Mouse (Mus musculus): ENCODE measurements at regions not wholly inside any gene's neighbourhood (a gene's known extent, or its start where the extent isn't known, plus 50 kb on each side); places are given as distances from the start of the nearest gene placed in this dataset.
A peak's percentile ranks its signal among the peaks of the same experiment; 100 is the strongest.

DNA sequence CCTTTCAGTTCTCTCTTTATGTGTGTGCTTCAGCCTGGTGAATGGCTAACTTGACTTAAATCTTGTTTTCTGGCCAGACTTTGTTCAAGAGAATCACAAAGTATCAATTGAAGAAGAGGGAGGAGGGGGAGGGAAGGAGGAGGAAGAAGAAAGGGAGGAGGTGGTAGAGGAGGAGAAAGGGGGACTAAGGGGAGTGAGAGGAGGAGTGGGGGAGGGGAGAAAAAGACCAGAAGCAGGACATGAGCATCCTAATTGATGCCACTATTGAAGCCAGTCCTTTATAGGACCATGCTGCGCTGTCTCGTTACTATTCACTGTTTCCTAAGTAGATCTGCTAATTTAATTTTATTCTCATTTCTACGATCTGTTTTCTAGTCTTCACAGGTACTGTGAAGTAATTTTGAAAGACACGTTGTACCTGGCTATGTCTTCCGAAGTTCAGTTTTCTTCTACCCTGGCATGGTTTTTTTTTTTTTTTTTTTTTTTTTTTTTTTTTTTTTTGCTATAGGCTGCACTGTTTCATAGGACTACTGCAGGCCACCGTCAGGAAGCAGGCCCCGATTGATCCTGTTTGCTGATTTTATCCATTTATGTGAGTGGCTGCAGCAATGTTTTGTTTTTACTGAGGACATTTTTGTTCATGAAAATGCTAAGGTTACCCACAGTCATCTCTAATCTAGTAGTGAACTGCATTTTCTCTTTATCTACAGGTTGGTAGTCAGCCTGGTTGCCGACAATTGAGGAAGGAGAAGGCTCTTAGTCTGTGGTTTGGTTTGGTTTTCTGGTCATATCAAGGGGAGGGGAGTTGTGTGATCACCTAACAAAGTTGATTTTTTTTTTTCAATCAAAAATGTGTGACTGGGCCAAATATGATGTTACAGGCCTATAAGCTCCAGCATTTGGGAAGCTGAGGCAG, 184.1 kb upstream of the Meis1 start:
- Histone ChIP-seq H3K36me3 (no peaks in the 10 kb centered on the region), H3K4me3 (replicated peaks) (no peak overlapping the region), H3K27me3 (replicated peaks) (no peaks in the 10 kb centered on the region), H3K9ac (replicated peaks) (no peak overlapping the region), H3K9me3 (replicated peaks) (no peaks in the 10 kb centered on the region), H3K4me2 (no peak overlapping the region), H3K27ac (replicated peaks) (0 out of 2 replicates have a peak overlapping the region, but pooled peaks have one; percentile 30), H3K4me1 (peaks cover 8% of the 10 kb centered on the region)
- WGBS = 35% methylated on average over 8 of the region's 8 CpGs
- peak; percentile 59; the same call in 1 of the 2 replicates for ATAC-seq (ENCODE audit: low FRiP score)

DNA sequence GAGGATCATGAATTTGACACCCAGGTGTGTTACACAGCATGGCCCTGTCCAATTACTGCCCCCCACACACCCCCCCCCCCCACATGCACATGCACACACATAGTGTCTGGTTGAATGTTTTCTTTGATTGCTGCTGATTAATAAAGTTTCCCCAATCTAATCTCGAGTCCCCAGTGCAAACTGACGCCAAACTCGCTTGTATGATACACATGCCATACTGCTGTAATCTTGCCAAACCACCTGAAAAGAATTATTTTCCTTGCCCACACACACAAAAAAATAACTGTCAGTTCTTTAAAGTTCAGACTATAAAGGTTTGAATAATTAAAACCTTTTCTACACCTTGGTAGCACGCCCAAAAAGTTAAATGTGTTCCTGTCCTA, 184.7 kb upstream of the Meis1 start:
- H3K4me2 ChIP-seq = no peak overlapping the region
- H3K36me3 ChIP-seq = no peaks in the 10 kb centered on the region
- H3K9me3 ChIP-seq (replicated peaks) = no peaks in the 10 kb centered on the region
- H3K9ac ChIP-seq (replicated peaks) = no peak overlapping the region
- 66% methylated on average over 4 of the region's 4 CpGs for WGBS
- ATAC-seq (ENCODE audit: low FRiP score) = no peak
- no peaks in the 10 kb centered on the region for H3K27me3 ChIP-seq (replicated peaks)
- H3K4me3 ChIP-seq (replicated peaks) = no peak overlapping the region
- H3K27ac ChIP-seq (replicated peaks) = 0 out of 2 replicates have a peak overlapping the region, but pooled peaks have one; percentile 30
- H3K4me1 ChIP-seq = peaks cover 8% of the 10 kb centered on the region

DNA sequence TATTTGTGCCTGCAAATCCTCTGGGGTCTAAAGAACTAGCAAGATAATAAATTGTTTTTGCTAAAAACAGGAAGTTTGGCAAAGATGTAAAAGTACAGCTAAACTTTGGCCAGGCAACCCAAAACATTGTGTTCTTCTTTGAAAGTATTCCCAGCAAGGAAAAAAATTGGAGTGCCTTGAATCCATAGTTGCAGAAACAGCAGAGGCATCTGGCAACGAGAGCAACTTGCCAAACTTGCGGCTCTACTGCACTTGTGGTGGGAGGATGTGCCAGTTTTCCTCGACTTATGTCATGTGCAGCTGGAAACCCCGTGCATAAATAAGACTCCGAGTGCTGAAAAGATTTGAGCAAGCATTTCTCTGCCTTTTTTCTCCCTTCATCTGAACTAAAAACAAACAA, 185.2 kb upstream of the Meis1 start:
- Histone ChIP-seq H3K36me3 (no peaks in the 10 kb centered on the region), H3K27me3 (replicated peaks) (no peaks in the 10 kb centered on the region), H3K4me1 (peaks cover 8% of the 10 kb centered on the region), H3K4me2 (no peak overlapping the region), H3K4me3 (replicated peaks) (no peak overlapping the region), H3K9ac (replicated peaks) (no peak overlapping the region), H3K27ac (replicated peaks) (no peak overlapping the region), H3K9me3 (replicated peaks) (no peaks in the 10 kb centered on the region)
- ATAC-seq (ENCODE audit: low FRiP score) = no peak
- WGBS = 36% methylated on average over 5 of the region's 5 CpGs

DNA sequence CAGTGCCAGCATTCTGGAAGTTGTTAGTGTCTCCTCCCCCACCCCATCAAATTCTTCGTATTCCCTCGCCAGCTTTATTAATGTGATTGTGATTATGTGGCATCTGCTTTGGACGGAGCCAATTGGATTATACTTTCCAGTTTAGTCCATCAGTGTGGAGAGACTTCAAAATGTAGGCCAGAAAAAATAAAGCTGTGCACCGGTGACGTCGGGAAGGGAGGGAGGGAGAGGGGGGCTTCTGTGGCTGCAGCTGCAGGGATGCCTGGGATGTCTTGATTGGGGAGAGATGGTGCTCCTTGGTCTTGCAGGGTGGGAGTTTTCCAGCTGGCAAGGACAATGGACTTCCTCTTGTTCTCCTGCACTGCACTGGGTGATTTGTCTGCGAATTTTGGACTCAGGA, 185.7 kb upstream of the Meis1 start:
- 16% methylated on average over 7 of the region's 7 CpGs for WGBS
- no peaks in the 10 kb centered on the region for H3K36me3 ChIP-seq
- H3K9ac ChIP-seq (replicated peaks) = no peak overlapping the region
- H3K9me3 ChIP-seq (replicated peaks) = no peaks in the 10 kb centered on the region
- 0 out of 2 replicates have a peak overlapping the region, but pooled peaks have one; percentile 13 for H3K4me2 ChIP-seq
- peak; percentile 58; the same call in 1 of the 2 replicates for ATAC-seq (ENCODE audit: low FRiP score)
- peaks cover 8% of the 10 kb centered on the region for H3K4me1 ChIP-seq
- H3K27me3 ChIP-seq (replicated peaks) = no peaks in the 10 kb centered on the region
- H3K27ac ChIP-seq (replicated peaks) = peak overlapping the region; percentile 58
- H3K4me3 ChIP-seq (replicated peaks) = no peak overlapping the region

DNA sequence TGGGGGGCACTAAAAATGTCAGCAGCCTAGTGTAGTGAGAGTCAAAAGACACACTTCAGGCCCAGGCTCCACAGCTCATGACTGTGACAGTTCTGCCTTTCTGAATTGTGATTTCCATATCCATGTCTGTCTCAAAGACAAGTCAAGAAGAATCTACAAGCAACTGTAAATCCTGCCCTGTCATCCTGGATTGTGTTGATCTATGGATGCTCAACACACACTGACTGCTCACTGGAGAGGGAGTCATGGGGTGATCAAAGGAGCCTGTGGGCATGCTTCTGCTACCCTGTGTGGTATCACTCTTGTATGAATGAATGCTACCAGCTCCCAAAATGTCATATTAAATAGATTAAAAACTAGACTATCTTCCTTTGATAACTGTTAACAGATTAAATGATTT, 186.4 kb upstream of the Meis1 start:
- Histone ChIP-seq H3K4me2 (0 out of 2 replicates have a peak overlapping the region, but pooled peaks have one; percentile 13), H3K9ac (replicated peaks) (no peak overlapping the region), H3K36me3 (no peaks in the 10 kb centered on the region), H3K9me3 (replicated peaks) (no peaks in the 10 kb centered on the region), H3K4me1 (peaks cover 8% of the 10 kb centered on the region), H3K27me3 (replicated peaks) (no peaks in the 10 kb centered on the region), H3K4me3 (replicated peaks) (no peak overlapping the region), H3K27ac (replicated peaks) (peak overlapping the region; percentile 58)
- ATAC-seq (ENCODE audit: low FRiP score) = no peak

DNA sequence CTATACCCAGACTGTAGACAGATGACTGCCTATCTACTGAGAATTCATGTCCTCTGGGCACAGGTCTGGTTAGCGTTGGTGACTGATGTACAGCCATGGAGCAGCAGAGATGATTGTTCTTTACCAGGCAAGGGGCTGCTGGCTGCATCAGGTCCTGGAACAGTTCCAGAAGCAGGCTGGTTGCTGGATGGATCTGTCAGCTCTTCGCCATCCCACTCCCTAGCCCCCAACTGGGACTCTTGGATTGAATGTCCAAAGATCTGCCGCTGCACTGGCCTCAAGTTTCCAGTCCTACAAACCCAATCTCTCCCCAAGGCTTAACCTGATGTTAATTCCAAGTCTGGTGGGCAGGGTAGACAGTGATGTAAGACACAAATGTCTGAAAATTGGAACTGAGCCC, 200.7 kb upstream of the Meis1 start:
- Histone ChIP-seq H3K27me3 (replicated peaks) (no peaks in the 10 kb centered on the region), H3K9me3 (replicated peaks) (no peaks in the 10 kb centered on the region), H3K4me2 (no peak overlapping the region), H3K9ac (replicated peaks) (no peak overlapping the region), H3K27ac (replicated peaks) (no peak overlapping the region), H3K4me3 (replicated peaks) (no peak overlapping the region), H3K36me3 (no peaks in the 10 kb centered on the region), H3K4me1 (no peaks in the 10 kb centered on the region)
- ATAC-seq (ENCODE audit: low FRiP score) = no peak
- 75% methylated on average over 3 of the region's 3 CpGs for WGBS

DNA sequence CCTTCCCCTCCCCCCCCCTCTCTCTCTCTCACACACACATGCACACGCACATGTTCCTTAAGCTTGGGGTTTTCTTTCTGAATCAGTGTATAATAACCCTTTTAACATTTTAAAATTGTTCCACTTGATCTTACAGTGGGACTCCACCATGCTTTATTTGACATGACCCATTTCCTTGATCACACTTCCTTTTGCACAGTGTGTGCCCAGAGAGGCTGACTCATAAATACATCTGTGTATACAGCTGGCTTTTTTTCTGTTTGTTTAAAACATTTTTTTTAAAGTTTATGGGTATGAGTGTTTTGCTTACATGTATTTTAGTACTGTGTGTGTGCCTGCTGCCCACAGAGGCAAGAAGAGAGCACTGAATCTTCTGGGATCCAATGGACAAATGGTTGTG, 202.7 kb upstream of the Meis1 start:
- Histone ChIP-seq H3K9me3 (replicated peaks) (no peaks in the 10 kb centered on the region), H3K27me3 (replicated peaks) (no peaks in the 10 kb centered on the region), H3K4me1 (no peaks in the 10 kb centered on the region), H3K9ac (replicated peaks) (no peak overlapping the region), H3K4me3 (replicated peaks) (no peak overlapping the region), H3K27ac (replicated peaks) (no peak overlapping the region), H3K4me2 (no peak overlapping the region), H3K36me3 (no peaks in the 10 kb centered on the region)
- WGBS = no CpG with 5 or more reads among the region's 1 CpGs
- ATAC-seq (ENCODE audit: low FRiP score) = no peak

DNA sequence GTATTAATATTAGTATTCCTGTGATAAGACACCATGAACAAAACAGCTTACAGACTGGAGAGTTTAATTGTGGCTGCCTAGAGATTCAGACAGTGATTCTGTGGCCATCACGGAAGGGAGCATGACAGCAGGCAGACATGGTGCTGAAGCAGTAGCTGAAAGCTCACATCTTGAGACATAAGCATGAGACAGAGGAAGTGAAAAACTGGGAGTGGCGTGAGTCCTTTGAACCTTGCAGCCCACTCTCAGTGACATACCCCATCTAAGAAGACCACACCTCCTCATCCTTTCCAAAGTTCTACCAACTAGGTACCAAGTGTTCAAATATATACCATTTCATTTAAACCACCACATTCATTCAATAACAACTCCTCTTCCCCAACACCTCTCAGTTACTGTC, 208.0 kb upstream of the Meis1 start:
- WGBS = 94% methylated on average over 2 of the region's 2 CpGs
- no peaks in the 10 kb centered on the region for H3K27me3 ChIP-seq (replicated peaks)

DNA sequence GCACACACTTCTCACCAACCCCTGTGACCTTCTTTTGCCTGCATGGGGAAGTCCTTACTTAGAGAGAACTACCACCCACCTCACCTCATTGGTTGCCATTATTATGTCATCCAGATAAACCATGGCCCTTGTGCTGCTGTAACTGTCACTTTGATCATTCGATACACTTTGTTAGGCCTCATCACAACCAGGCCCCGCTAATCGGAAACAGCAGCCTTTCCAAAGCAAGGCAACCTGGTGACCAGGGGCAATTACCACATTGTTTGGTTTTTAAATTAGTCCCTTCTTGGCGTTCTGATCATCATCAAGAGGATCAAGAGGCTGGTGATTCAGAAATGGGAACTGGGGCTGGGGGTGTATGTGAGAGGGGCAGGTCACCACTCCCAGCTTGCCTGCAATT, 208.9 kb upstream of the Meis1 start:
- 74% methylated on average over 4 of the region's 4 CpGs for WGBS

More for the DNA sequence above, 208.0 kb upstream of the Meis1 start:
- Histone ChIP-seq H3K4me1 (no peaks in the 10 kb centered on the region), H3K4me2 (no peak overlapping the region), H3K9me3 (replicated peaks) (0 out of 2 replicates have a peak, but pooled peaks cover 3% of the 10 kb centered on the region), H3K36me3 (no peaks in the 10 kb centered on the region), H3K4me3 (replicated peaks) (no peak overlapping the region), H3K27ac (replicated peaks) (no peak overlapping the region), H3K9ac (replicated peaks) (no peak overlapping the region)
- ATAC-seq (ENCODE audit: low FRiP score) = no peak

DNA sequence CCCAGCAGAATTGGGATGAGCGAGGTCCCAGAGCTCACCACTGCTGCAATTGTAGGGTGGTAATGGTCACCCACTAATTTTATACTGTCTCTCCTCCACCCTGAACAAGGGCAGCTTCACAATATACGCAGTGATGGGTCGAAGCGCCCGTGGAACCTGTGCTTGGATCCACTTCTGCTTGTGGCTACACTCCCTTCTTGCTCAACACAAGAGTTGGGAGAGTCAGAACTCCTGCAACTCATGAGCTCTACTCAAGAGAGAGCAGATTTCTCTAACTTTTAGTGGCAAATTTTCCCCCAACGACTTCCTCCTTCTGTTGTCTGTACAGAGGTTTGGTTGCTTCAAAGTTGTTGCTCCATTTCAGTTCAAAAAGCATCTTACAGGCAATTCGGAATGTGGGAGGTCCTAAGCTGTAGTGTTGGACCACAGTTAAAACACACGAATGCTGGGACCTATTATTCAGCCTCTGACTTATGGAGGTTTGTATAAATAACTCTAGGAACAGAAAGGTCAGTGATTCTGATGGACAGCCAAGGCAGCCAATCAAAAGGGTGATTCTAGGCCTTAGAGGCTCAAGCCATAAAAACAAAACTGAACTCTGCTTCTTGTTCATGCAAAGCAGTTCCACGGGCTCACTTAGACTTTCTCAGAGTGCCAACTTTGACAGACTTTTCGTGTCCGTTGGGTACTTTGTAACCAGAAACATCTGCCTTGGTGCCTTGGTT, 227.8 kb upstream of the Meis1 start:
- Histone ChIP-seq H3K4me1 (no peaks in the 10 kb centered on the region), H3K4me3 (replicated peaks) (no peak overlapping the region), H3K27me3 (replicated peaks) (no peaks in the 10 kb centered on the region), H3K36me3 (no peaks in the 10 kb centered on the region), H3K27ac (replicated peaks) (no peak overlapping the region), H3K9me3 (replicated peaks) (no peaks in the 10 kb centered on the region), H3K9ac (replicated peaks) (no peak overlapping the region), H3K4me2 (no peak overlapping the region)
- ATAC-seq (ENCODE audit: low FRiP score) = no peak
- 91% methylated on average over 11 of the region's 11 CpGs for WGBS

More for the DNA sequence above, 208.9 kb upstream of the Meis1 start:
- Histone ChIP-seq H3K27ac (replicated peaks) (no peak overlapping the region), H3K9ac (replicated peaks) (no peak overlapping the region), H3K27me3 (replicated peaks) (no peaks in the 10 kb centered on the region), H3K9me3 (replicated peaks) (0 out of 2 replicates have a peak, but pooled peaks cover 3% of the 10 kb centered on the region), H3K4me3 (replicated peaks) (no peak overlapping the region), H3K36me3 (no peaks in the 10 kb centered on the region), H3K4me1 (no peaks in the 10 kb centered on the region), H3K4me2 (no peak overlapping the region)
- no peak for ATAC-seq (ENCODE audit: low FRiP score)

DNA sequence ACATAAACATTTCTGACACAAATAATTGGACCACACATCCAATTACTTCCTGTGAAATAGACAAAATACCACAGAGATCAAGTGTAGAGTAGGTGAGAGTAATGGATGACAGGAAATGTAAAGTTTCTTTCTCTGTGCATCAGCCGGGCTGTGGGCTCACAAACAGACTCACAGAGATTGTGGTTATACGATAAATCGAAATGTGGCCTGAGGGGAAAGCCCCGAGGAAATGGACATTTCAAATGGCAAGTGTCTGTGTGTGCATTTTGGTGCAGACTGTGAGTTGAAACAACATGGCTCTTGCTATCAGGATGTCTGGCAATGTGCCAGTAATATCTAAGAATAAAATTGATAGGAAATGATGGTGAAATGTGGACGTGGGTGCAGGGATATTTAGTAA, 234.8 kb upstream of the Meis1 start:
- Histone ChIP-seq H3K27ac (replicated peaks) (no peak overlapping the region), H3K9ac (replicated peaks) (no peak overlapping the region), H3K9me3 (replicated peaks) (no peaks in the 10 kb centered on the region), H3K4me1 (no peaks in the 10 kb centered on the region), H3K27me3 (replicated peaks) (no peaks in the 10 kb centered on the region), H3K4me2 (no peak overlapping the region), H3K36me3 (no peaks in the 10 kb centered on the region), H3K4me3 (replicated peaks) (no peak overlapping the region)
- ATAC-seq (ENCODE audit: low FRiP score) = no peak
- 81% methylated on average over 5 of the region's 5 CpGs for WGBS

DNA sequence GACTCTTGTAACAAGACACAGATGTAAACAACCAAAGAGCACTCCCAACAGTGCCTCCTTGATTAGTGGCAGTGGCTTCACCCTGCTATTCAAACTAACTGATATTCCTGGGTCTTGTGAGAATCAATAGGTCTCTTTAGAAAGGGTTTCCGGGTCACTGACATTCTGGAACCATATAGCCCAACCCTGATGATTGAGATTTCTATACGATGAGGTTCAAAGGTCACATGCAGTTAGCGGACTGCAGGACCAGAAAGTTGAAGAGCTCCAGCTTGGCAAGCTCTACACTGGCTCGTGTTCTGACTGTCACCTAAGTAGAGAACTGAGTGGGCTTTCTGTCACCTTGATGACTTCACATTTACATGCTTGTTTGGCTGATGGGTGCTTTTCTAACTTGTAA, 235.4 kb upstream of the Meis1 start:
- no peaks in the 10 kb centered on the region for H3K36me3 ChIP-seq
- ATAC-seq (ENCODE audit: low FRiP score) = no peak
- no peak overlapping the region for H3K4me3 ChIP-seq (replicated peaks)
- no peaks in the 10 kb centered on the region for H3K4me1 ChIP-seq
- H3K9ac ChIP-seq (replicated peaks) = no peak overlapping the region
- H3K4me2 ChIP-seq = no peak overlapping the region
- 60% methylated on average over 4 of the region's 4 CpGs for WGBS
- no peaks in the 10 kb centered on the region for H3K9me3 ChIP-seq (replicated peaks)
- no peaks in the 10 kb centered on the region for H3K27me3 ChIP-seq (replicated peaks)
- H3K27ac ChIP-seq (replicated peaks) = no peak overlapping the region

Data from neural tube, embryonic 15.5 days (tissue).